Mouse (Mus musculus): ENCODE data around the gene Necab3.
A peak's percentile ranks its signal among the peaks of the same experiment; 100 is the strongest.

The Necab3 gene

GRCm38 (mm10) chr2:154558264-154559039 lies at the start of gene Necab3:
TSS of gene Necab3 (minus strand) at chr2:154558890.
- DNase-seq (ENCODE audit: low spot score in 2 of 2) = peak; percentile 64 to 75

DNA sequence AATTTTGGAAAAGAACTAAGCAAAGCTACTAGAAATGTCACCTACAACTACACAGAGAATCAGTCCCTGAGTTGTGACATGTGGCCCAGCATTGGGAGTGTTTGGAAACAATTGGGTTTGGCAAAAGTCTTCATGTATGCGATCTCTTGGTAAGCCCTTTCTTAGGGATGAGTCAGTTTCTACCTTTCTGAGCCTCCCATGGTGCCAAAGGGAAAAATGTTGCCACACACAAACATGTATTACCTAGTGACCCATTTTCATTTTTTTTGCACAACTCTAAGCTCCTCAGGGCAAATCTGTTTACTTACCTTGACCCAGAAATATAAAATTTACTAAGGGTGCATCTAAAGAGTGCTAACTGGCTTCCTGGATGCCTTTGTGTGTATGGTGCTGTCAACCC lies 48.3 kb upstream of the Necab3 start:
- no peak for DNase-seq (ENCODE audit: low spot score in 2 of 2)

- no peak for DNase-seq (ENCODE audit: low spot score in 2 of 2)
These were observed 45.5 kb upstream of the Necab3 start for GRCm38 (mm10) chr2:154604156-154604555.

- peak; percentile 100 for DNase-seq (ENCODE audit: low spot score in 2 of 2)
These were observed 45.0 kb upstream of the Necab3 start, which contains the start of gene Pxmp4 for GRCm38 (mm10) chr2:154603638-154604153. TSS of gene Pxmp4 (minus strand) at chr2:154603708.

- DNase-seq (ENCODE audit: low spot score in 2 of 2) = no peak
These were observed 44.4 kb upstream of the Necab3 start for GRCm38 (mm10) chr2:154603007-154603637.

DNA sequence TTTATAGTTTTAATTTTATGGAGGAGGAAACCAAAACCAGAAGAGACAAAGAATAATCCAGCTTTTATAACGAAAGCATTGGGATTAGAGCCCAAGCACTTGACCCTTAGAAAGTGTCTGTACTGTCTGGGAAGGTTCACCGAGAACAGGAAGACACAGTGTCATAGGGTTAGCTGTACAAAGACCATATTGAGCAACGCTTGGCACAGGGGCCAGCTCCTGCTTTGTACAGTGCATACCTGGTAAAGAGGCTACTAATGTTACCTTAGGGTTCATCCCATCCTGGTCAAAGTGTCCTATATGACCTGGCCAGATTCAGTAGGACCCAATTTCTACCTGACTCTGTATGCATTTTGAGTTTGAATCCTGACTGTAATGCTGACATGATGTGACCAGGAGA lies 42.6 kb upstream of the Necab3 start:
- DNase-seq (ENCODE audit: low spot score in 2 of 2) = no peak

GRCm38 (mm10) chr2:154600586-154600985 lies 41.9 kb upstream of the Necab3 start:
- DNase-seq (ENCODE audit: low spot score in 2 of 2) = no peak

- no peak for DNase-seq (ENCODE audit: low spot score in 2 of 2)
These were observed 38.7 kb upstream of the Necab3 start for GRCm38 (mm10) chr2:154597399-154597798.

GRCm38 (mm10) chr2:154595775-154596174 lies 37.1 kb upstream of the Necab3 start:
- no peak for DNase-seq (ENCODE audit: low spot score in 2 of 2)

DNA sequence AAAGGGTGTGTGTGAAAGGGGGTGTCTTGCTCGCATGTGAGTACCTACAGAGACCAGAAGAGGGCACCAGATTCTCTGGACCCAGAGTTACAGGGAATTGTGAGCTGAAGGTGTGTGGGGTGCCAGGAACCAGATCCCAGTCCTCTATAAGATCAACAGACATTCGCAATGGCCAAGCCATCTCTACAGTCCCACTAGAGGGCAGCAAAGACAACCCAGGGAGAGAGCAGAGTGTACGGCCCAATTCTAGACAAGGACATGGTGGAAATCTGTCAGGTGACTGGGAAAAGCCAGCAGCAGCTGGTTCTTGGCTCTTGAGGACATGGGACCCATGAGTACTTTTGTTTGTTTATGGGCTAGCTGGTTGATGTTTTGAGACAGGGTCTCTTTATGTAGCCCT lies 34.3 kb upstream of the Necab3 start:
- no peak for DNase-seq (ENCODE audit: low spot score in 2 of 2)

- DNase-seq (ENCODE audit: low spot score in 2 of 2) = no peak
These were observed 32.5 kb upstream of the Necab3 start for GRCm38 (mm10) chr2:154591239-154591638.

GRCm38 (mm10) chr2:154589051-154589450 lies 30.4 kb upstream of the Necab3 start:
- no peak for DNase-seq (ENCODE audit: low spot score in 2 of 2)

- DNase-seq (ENCODE audit: low spot score in 2 of 2) = no peak
These were observed 27.7 kb upstream of the Necab3 start for GRCm38 (mm10) chr2:154586405-154586804.

DNA sequence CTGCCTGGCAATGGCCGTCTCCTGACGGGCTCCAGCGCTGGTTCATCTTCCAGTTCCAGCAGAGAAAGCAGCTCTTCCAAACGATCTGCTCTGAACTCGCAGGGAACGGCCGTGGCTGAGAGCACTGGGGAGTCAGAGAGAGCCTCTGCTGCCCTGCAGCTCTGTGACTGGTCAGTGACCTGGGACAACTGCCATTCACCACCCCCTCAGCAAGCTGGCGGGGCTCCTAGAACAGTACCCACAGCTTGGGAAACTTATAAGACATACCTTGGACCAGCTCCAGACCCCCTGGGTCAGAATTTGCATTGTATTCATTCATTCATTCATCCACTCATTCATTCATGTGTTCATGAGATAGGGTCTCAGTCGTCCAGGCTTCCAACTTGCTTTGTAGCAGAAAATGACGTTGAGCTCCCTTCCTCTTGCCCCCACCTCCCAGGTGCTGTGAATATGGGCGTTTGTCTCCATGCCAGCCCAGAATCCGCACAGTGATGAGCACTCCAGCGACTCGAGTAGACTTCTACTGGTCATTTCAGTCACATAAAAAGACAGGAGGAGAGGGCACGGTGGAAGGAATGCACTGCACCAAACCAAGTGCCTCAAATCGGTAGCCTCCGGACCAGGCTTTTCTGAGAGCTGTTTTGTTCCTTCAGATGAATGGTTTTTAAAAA lies 26.4 kb upstream of the Necab3 start:
- DNase-seq (ENCODE audit: low spot score in 2 of 2) = no peak

- peak; percentile 92 to 94 for DNase-seq (ENCODE audit: low spot score in 2 of 2)
These were observed 25.5 kb upstream of the Necab3 start for GRCm38 (mm10) chr2:154583906-154584872.

DNA sequence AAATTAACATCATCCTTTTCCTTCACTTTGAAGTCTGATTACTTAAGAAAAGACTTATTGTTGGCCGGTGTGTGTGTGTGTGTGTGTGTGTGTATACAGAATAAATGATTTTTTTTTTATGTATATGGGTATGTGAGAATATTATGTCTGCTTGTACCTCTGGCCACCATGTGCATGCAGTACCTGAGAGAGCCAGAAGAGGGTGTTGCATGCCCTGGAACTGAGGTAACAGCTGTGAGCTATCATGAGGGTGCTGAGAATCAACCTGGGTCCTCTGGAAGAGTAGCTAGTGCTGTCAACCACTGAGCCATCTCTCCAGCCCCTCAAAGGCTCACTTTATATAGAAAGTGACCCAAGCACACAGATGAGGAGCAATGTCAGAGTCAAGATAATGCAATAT lies 22.7 kb upstream of the Necab3 start:
- no peak for DNase-seq (ENCODE audit: low spot score in 2 of 2)

- no peak for DNase-seq (ENCODE audit: low spot score in 2 of 2)
These were observed 21.9 kb upstream of the Necab3 start for GRCm38 (mm10) chr2:154580586-154580985.

- no peak for DNase-seq (ENCODE audit: low spot score in 2 of 2)
These were observed 19.0 kb upstream of the Necab3 start for GRCm38 (mm10) chr2:154577744-154578067.

GRCm38 (mm10) chr2:154576876-154577743 lies 18.4 kb upstream of the Necab3 start:
- DNase-seq (ENCODE audit: low spot score in 2 of 2) = no peak

- no peak for DNase-seq (ENCODE audit: low spot score in 2 of 2)
These were observed 15.6 kb upstream of the Necab3 start for GRCm38 (mm10) chr2:154574271-154574670.

Data from right cerebral cortex, adult 2 months (tissue).